Mouse (Mus musculus) CH12.LX (cell line): ENCODE data around the gene A830031A19Rik. TPM values are rescaled to one million over a fixed set of nuclear protein-coding genes. Genes with fewer than 3 reads are reported as not detected.

Experiments
- DNase-seq: peaks from one replicate; pipeline ENCODE4 v3.0.0-alpha.2; 2013; ENCODE audit errors: extremely low read depth
- H3K27ac ChIP-seq: 2 replicates; pipeline ENCODE4 v1.5.1; 2012; ENCODE audit warnings: low read depth, mild to moderate bottlenecking, control low read depth, moderate library complexity; ENCODE audit not compliant: insufficient read depth
- H3K27me3 ChIP-seq: replicated peaks from 2 replicates; pipeline ENCODE3; 2012; ENCODE audit warnings: inconsistent platforms
- H3K36me3 ChIP-seq, 2 experiments: replicated peaks in 1 of 2; 2 replicates each; pipeline versions ENCODE3 to v1.6.1; 2012; ENCODE audit warnings: inconsistent platforms in 1 of 2, low read length in 1 of 2, mild to moderate bottlenecking in 1 of 2, mixed read lengths in 1 of 2, moderate library complexity in 1 of 2; ENCODE audit not compliant: control insufficient read depth in 1 of 2, insufficient read depth in 1 of 2
- H3K4me1 ChIP-seq, 2 experiments: 2 replicates each; pipeline ENCODE4 v1.6.1; 2012; ENCODE audit warnings: inconsistent platforms in 1 of 2, moderate library complexity in 1 of 2; ENCODE audit not compliant: insufficient read depth in 2 of 2, control insufficient read depth in 1 of 2
- H3K4me2 ChIP-seq: 2 replicates; pipeline ENCODE4 v1.6.1; 2012; ENCODE audit warnings: low read depth, mild to moderate bottlenecking, control low read depth; ENCODE audit not compliant: poor library complexity, insufficient read depth, severe bottlenecking
- H3K4me3 ChIP-seq, 3 experiments: fragments of 150-350 bp in 1 of 3; sonication (generic) in 1 of 3; replicated peaks in 1 of 3; 2 replicates each; pipeline versions ENCODE3 to v1.5.1; 2011 to 2012; ENCODE audit warnings: low read depth in 2 of 3, low read length in 2 of 3, mild to moderate bottlenecking in 2 of 3, moderate library complexity in 2 of 3, control low read depth in 1 of 3, improper control_type of control experiment in 1 of 3, inconsistent platforms in 1 of 3, mixed read lengths in 1 of 3; ENCODE audit not compliant: poor library complexity in 1 of 3
- H3K79me2 ChIP-seq: replicated peaks from 2 replicates; pipeline ENCODE4 v1.6.1; 2012; ENCODE audit warnings: mild to moderate bottlenecking, moderate library complexity; ENCODE audit not compliant: control insufficient read depth, poor library complexity, insufficient read depth, severe bottlenecking; ENCODE audit errors: extremely low read depth
- H3K9ac ChIP-seq: 2 replicates; pipeline ENCODE4 v1.6.1; 2012; ENCODE audit warnings: low read depth, mild to moderate bottlenecking, control low read depth, moderate library complexity; ENCODE audit not compliant: insufficient read depth
- H3K9me3 ChIP-seq: replicated peaks from 2 replicates; pipeline ENCODE3; 2012; ENCODE audit warnings: low read length, inconsistent platforms, mixed read lengths
- CHD2 ChIP-seq: IDR thresholded peaks from 2 replicates; pipeline ENCODE4 v1.6.1; 2011; ENCODE audit warnings: low read length, improper control_type of control experiment
- CTCF ChIP-seq, 2 experiments: IDR thresholded peaks in 1 of 2; conservative IDR thresholded peaks in 1 of 2; 2 replicates each; pipeline ENCODE4 v1.5.1; 2011 to 2012; ENCODE audit warnings: low read depth in 2 of 2, low read length in 2 of 2, improper control_type of control experiment in 1 of 2, inconsistent platforms in 1 of 2, mild to moderate bottlenecking in 1 of 2, moderate library complexity in 1 of 2
- E2F4 ChIP-seq: IDR thresholded peaks from 2 replicates; pipeline ENCODE4 v1.6.1; 2011; ENCODE audit warnings: low read depth, low read length, improper control_type of control experiment; ENCODE audit not compliant: insufficient replicate concordance
- ETS1 ChIP-seq: conservative IDR thresholded peaks from 2 replicates; pipeline ENCODE4 v1.6.1; 2012; ENCODE audit warnings: low read depth, mild to moderate bottlenecking, inconsistent platforms, low read length, improper control_type of control experiment, moderate library complexity
- GABPA ChIP-seq: IDR thresholded peaks from 2 replicates; pipeline ENCODE4 v1.6.1; 2012; ENCODE audit warnings: low read depth, low read length, improper control_type of control experiment, inconsistent platforms; ENCODE audit not compliant: insufficient replicate concordance
- IRF4 ChIP-seq: IDR thresholded peaks from 2 replicates; pipeline ENCODE4 v1.6.1; 2014; ENCODE audit warnings: low read depth, mild to moderate bottlenecking, inconsistent platforms, low read length, improper control_type of control experiment
- MAZ ChIP-seq: IDR thresholded peaks from 2 replicates; pipeline ENCODE4 v1.6.1; 2012; ENCODE audit warnings: low read depth, mild to moderate bottlenecking, inconsistent platforms, low read length, improper control_type of control experiment, moderate library complexity
- MXI1 ChIP-seq: IDR thresholded peaks from 2 replicates; pipeline ENCODE4 v1.6.1; 2011; ENCODE audit warnings: mild to moderate bottlenecking, low read depth, low read length, improper control_type of control experiment
- POLR2A ChIP-seq: IDR thresholded peaks from 2 replicates; pipeline ENCODE4 v1.6.1; 2011; ENCODE audit warnings: low read depth, mild to moderate bottlenecking, improper control_type of control experiment, low read length
- POLR2AphosphoS2 ChIP-seq: IDR thresholded peaks from 2 replicates; pipeline ENCODE4 v1.6.1; 2011; ENCODE audit warnings: low read depth, low read length, improper control_type of control experiment
- RCOR1 ChIP-seq: conservative IDR thresholded peaks from 2 replicates; pipeline ENCODE4 v1.6.1; 2012; ENCODE audit warnings: low read depth, mild to moderate bottlenecking, inconsistent platforms, low read length, improper control_type of control experiment
- SIN3A ChIP-seq: IDR thresholded peaks from 2 replicates; pipeline ENCODE4 v1.6.1; 2012; ENCODE audit warnings: low read length, improper control_type of control experiment, inconsistent platforms
- TCF12 ChIP-seq: IDR thresholded peaks from 2 replicates; pipeline ENCODE4 v1.6.1; 2014; ENCODE audit warnings: low read depth, mild to moderate bottlenecking, inconsistent platforms, low read length, improper control_type of control experiment
- USF2 ChIP-seq: conservative IDR thresholded peaks from 2 replicates; pipeline ENCODE4 v1.6.1; 2011; ENCODE audit warnings: low read depth, low read length, improper control_type of control experiment
- ZKSCAN1 ChIP-seq: IDR thresholded peaks from 2 replicates; pipeline ENCODE4 v1.6.1; 2012; ENCODE audit warnings: low read depth, inconsistent platforms, low read length, improper control_type of control experiment, borderline replicate concordance
- ZMIZ1 ChIP-seq: IDR thresholded peaks from 2 replicates; pipeline ENCODE4 v1.6.1; 2012; ENCODE audit warnings: low read depth, mild to moderate bottlenecking, inconsistent platforms, low read length, improper control_type of control experiment
- ZNF384 ChIP-seq: IDR thresholded peaks from 2 replicates; pipeline ENCODE4 v1.6.1; 2012; ENCODE audit warnings: low read depth, low read length, improper control_type of control experiment, inconsistent platforms
- dilution Hi-C: fragments of 300-500 bp; cut with MboI; formaldehyde crosslinking; loops from 2 replicates; pipeline ENCODE4 v1.14.3; 2020; ENCODE audit warnings: low sequenced_read_pairs; ENCODE audit not compliant: extremely low pct_unique_long_range_greater_than_20kb, extremely low pct_ligation_motif_present
- in situ Hi-C: fragments of 300-500 bp; cut with MboI; formaldehyde crosslinking; loops from 3 replicates; pipeline ENCODE4 v1.14.3; 2019; ENCODE audit warnings: low sequenced_read_pairs, low pct_ligation_motif_present, low pct_unique_long_range_greater_than_20kb, mixed read lengths
- polyA plus RNA-seq: library from polyadenylated mRNA; unstranded; fragments of >175 nt; gene quantifications from 2 replicates; pipeline ENCODE4 v1.2.1, GENCODE M21; 2012; ENCODE audit warnings: low read depth; ENCODE audit not compliant: insufficient read length
- total RNA-seq, 2 experiments: library from RNA; depleted of rRNA; stranded (reverse); fragments of 300-350 nt in 1 of 2; fragments of >200 nt in 1 of 2; gene quantifications; 2 replicates each; pipeline ENCODE4 v1.2.3; 2012 to 2014

The A830031A19Rik gene
- total and polyA plus RNA-seq, 3 experiments = not detected

DNA sequence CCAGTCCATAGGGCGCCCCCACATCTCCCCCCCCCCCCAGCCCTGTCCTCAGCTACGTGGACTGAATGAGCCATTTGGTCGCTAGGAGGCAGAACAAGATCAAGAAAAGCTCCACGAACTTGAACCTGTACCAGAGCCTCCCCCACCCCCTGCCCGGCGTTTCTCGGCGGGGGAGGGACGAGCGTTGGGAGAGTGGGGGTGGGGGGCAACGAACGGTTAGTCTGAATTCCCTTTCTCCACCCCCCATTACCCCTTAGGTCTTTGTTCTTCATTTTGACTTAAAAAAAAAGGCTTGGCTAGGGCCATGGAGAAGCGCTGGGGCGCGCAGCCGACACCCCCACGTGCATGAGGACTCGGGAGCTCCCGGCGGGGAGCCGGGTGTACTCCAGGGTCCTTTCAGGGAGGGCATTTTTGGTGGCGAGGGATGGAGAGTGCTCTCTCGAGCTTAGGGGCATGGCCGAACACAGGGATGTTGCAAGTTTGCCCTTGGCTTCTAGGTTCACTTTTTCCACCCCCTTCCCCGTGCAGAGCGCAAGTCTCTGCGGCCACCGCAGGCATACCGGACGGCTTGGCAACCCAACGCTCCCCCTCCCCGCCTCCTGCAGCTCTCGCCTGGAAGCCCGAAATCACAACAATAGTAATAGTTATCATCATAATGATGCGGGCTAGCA lies 6.3 kb upstream of the A830031A19Rik start (continued):
- TF ChIP-seq ZNF384 = peak; percentile 73
- TF ChIP-seq E2F4 = no peak
- TF ChIP-seq ZMIZ1 = no peak
- TF ChIP-seq GABPA = no peak
- peak; percentile 50; the same call in 1 of the 2 replicates for TF ChIP-seq SIN3A
- 0 out of 2 replicates have a peak, but pooled peaks have one; percentile 23 for TF ChIP-seq POLR2AphosphoS2
- peak; percentile 95 for TF ChIP-seq CHD2
- TF ChIP-seq MXI1 = no peak
- peak; percentile 38; the same call in 1 of the 2 replicates for TF ChIP-seq IRF4
- TF ChIP-seq RCOR1 = no peak
- TF ChIP-seq USF2 = no peak
- peak; percentile 94 for TF ChIP-seq MAZ
- 0 out of 2 replicates have a peak, but pooled peaks have one; percentile 8 for TF ChIP-seq TCF12
- peak in 1 of 2 experiments; percentile 80; a peak in 2 of 4 replicates for TF ChIP-seq CTCF (conservative IDR thresholded peaks at IDR 0.05 in 1 of 2, IDR thresholded peaks at IDR 0.05 in 1 of 2; ENCODE audit: low read depth in 2 of 2, low read length in 2 of 2)
- no peak for TF ChIP-seq ZKSCAN1

- H3K4me2 ChIP-seq = peak overlapping the region; percentile 98
- peak; percentile 80 for DNase-seq
- TF ChIP-seq POLR2A = 0 out of 2 replicates have a peak, but pooled peaks have one; percentile 0
- peak; percentile 69 for TF ChIP-seq CHD2
- no peak for TF ChIP-seq ETS1
- 0 out of 2 replicates have a peak, but pooled peaks have one; percentile 21 for TF ChIP-seq TCF12
- in situ Hi-C loops (loop anchor here (5.0 to 10.0 kb wide), 2 partner anchors 117 to 164 kb away; no protein-coding TSS in a partner anchor), dilution Hi-C loops (no loop called here)
- H3K4me1 ChIP-seq = peaks cover 2 to 24% of the 10 kb centered on the region in 2 experiments; a peak in 2 of 4 replicates
- H3K79me2 ChIP-seq = no peaks in the 10 kb centered on the region; the same call in 1 of the 2 replicates
- H3K9ac ChIP-seq = peak overlapping the region; percentile 3; the same call in 1 of the 2 replicates
- no peaks in the 10 kb centered on the region for H3K27me3 ChIP-seq
- no peaks in the 10 kb centered on the region for H3K9me3 ChIP-seq
- peak overlapping the region; percentile 3; the same call in 1 of the 2 replicates for H3K27ac ChIP-seq
- peak overlapping the region; percentile 60 to 80 (median 76) for H3K4me3 ChIP-seq
- peaks cover 0 to 11% of the 10 kb centered on the region in 2 experiments for H3K36me3 ChIP-seq
Observed at GRCm38 (mm10) chr11:24080541-24080940, 5.7 kb upstream of the A830031A19Rik start.
